Mouse (Mus musculus) left cerebral cortex, adult 11 months (tissue): ENCODE data around the gene Smarcd1.

Experiments used
- DNase-seq: peaks from one replicate; pipeline ENCODE4 v3.0.0; 2022; ENCODE audit warnings: low spot score

The Smarcd1 gene

GRCm38 (mm10) chr15:99701999-99702900 lies at the start of gene Smarcd1:
Gene Smarcd1, plus strand, starts transcription at chr15:99702129.
- DNase-seq = peak; percentile 88

GRCm38 (mm10) chr15:99653291-99653690 lies 48.6 kb upstream of the Smarcd1 start:
- DNase-seq = no peak

GRCm38 (mm10) chr15:99653876-99654275 lies 48.1 kb upstream of the Smarcd1 start:
- DNase-seq = no peak

- DNase-seq = no peak
Measured at GRCm38 (mm10) chr15:99655956-99656355, 46.0 kb upstream of the Smarcd1 start.

GRCm38 (mm10) chr15:99658437-99658836 lies 43.5 kb upstream of the Smarcd1 start:
- DNase-seq = no peak

- DNase-seq = no peak
Measured at GRCm38 (mm10) chr15:99661121-99661830, 40.7 kb upstream of the Smarcd1 start.

GRCm38 (mm10) chr15:99662371-99662770 lies 39.6 kb upstream of the Smarcd1 start:
- DNase-seq = no peak

- DNase-seq = peak; percentile 57
Measured at GRCm38 (mm10) chr15:99663964-99664599, 37.8 kb upstream of the Smarcd1 start.

GRCm38 (mm10) chr15:99664600-99665451 lies 37.1 kb upstream of the Smarcd1 start:
- DNase-seq = no peak

GRCm38 (mm10) chr15:99667544-99667943 lies 34.4 kb upstream of the Smarcd1 start:
- DNase-seq = no peak

GRCm38 (mm10) chr15:99668881-99669280 lies 33.0 kb upstream of the Smarcd1 start:
- DNase-seq = peak; percentile 70

- DNase-seq = no peak
Measured at GRCm38 (mm10) chr15:99669392-99669791, 32.5 kb upstream of the Smarcd1 start.

GRCm38 (mm10) chr15:99670154-99670821 lies 31.6 kb upstream of the Smarcd1 start, which contains the start of gene Asic1:
Gene Asic1, plus strand, starts transcription at chr15:99670368.
- DNase-seq = peak; percentile 69

- no peak for DNase-seq
Measured at GRCm38 (mm10) chr15:99670964-99671670, 30.8 kb upstream of the Smarcd1 start.

GRCm38 (mm10) chr15:99671783-99672182 lies 30.1 kb upstream of the Smarcd1 start:
- no peak for DNase-seq

- no peak for DNase-seq
Measured at GRCm38 (mm10) chr15:99674866-99675265, 27.1 kb upstream of the Smarcd1 start.

GRCm38 (mm10) chr15:99677089-99677488 lies 24.8 kb upstream of the Smarcd1 start:
- no peak for DNase-seq

- no peak for DNase-seq
Measured at GRCm38 (mm10) chr15:99678063-99678800, 23.7 kb upstream of the Smarcd1 start.

- no peak for DNase-seq
Measured at GRCm38 (mm10) chr15:99679008-99679407, 22.9 kb upstream of the Smarcd1 start.

- DNase-seq = no peak
Measured at GRCm38 (mm10) chr15:99682880-99683279, 19.0 kb upstream of the Smarcd1 start.
